ENCODE assay signal across 29 mouse cellular contexts in the genomic region with DNA sequence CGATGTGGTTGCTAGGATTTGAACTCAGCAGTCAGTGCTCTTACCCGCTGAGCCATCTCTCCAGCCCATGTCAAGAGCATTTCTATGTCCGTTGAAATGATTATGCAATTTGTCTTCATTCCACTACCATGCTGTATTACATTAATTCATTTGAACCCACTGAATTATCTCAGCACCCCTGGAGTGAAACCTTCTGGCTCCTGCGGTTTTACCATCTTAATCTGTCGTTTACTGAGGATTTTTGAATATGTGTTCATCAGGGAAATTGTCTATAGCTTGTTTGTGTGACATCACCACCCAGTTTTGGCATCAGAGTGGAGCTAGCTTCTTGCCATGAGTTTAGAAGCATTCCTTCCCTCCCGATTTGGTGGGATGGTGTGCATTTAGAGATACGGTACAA. TPM values are rescaled to one million over a fixed set of nuclear protein-coding genes. Genes with fewer than 3 reads are reported as not detected.
DNase-seq lines count a peak whose midpoint lies in the region; ATAC-seq and TF ChIP-seq lines count a peak whose summit lies in the region.
"Had no signal": no experiment of that assay in that cellular context is flagged by ENCODE, and none has a peak within 500 bp of the region (broad histone marks: within the 10 kb centered on the region; RNA-seq: fewer than 3 reads in every experiment).

No protein-coding gene starts in this region.

- 44% methylated on average over 7 of the region's 7 CpGs for WGBS in hindbrain, postnatal 0 days
- 74% methylated on average over 7 of the region's 7 CpGs for WGBS in hindbrain, embryonic 11.5 days
- WGBS in midbrain, postnatal 0 days = 45% methylated on average over 7 of the region's 7 CpGs
- WGBS in midbrain, embryonic 11.5 days = 77% methylated on average over 7 of the region's 7 CpGs
- WGBS in forebrain, embryonic 14.5 days = 62% methylated on average over 7 of the region's 7 CpGs

- H3K9me3 ChIP-seq in hindbrain, postnatal 0 days (ENCODE audit: low read length) = no peaks in the 10 kb centered on the region
- no peaks in the 10 kb centered on the region for H3K9me3 ChIP-seq in hindbrain, embryonic 11.5 days (ENCODE audit: control insufficient read depth, low read length)
- no peaks in the 10 kb centered on the region for H3K9me3 ChIP-seq in midbrain, postnatal 0 days (ENCODE audit: low read length)
- H3K9me3 ChIP-seq in midbrain, embryonic 11.5 days (ENCODE audit: control insufficient read depth, low read length) = no peaks in the 10 kb centered on the region
- H3K9me3 ChIP-seq in forebrain, embryonic 14.5 days (replicated peaks; ENCODE audit: control insufficient read depth, low read length) = no peaks in the 10 kb centered on the region
- H3K9me3 ChIP-seq: embryonic facial prominence, embryonic 13.5 days; embryonic facial prominence, embryonic 15.5 days; forebrain, embryonic 10.5 days; forebrain, embryonic 12.5 days; forebrain, embryonic 15.5 days; G1E had no signal

- H3K4me3 ChIP-seq in hindbrain, postnatal 0 days (ENCODE audit: low read length) = no peak overlapping the region
- H3K4me3 ChIP-seq in hindbrain, embryonic 11.5 days (ENCODE audit: low read depth, low read length) = no peak overlapping the region
- H3K4me3 ChIP-seq in midbrain, postnatal 0 days (ENCODE audit: low read depth, low read length) = no peak overlapping the region
- no peak overlapping the region for H3K4me3 ChIP-seq in midbrain, embryonic 11.5 days (ENCODE audit: low read depth, low read length)
- H3K4me3 ChIP-seq in forebrain, embryonic 14.5 days (ENCODE audit: low read depth, low read length) = no peak overlapping the region
- H3K4me3 ChIP-seq: embryonic facial prominence, embryonic 13.5 days; embryonic facial prominence, embryonic 15.5 days; erythroblast, embryonic 14.5 days; forebrain, embryonic 10.5 days; forebrain, embryonic 12.5 days; forebrain, embryonic 15.5 days had no signal

- H3K27me3 ChIP-seq in hindbrain, postnatal 0 days (ENCODE audit: insufficient read depth, low read length) = no peaks in the 10 kb centered on the region
- H3K27me3 ChIP-seq in hindbrain, embryonic 11.5 days (ENCODE audit: control insufficient read depth, insufficient read depth, low read length) = no peaks in the 10 kb centered on the region
- no peaks in the 10 kb centered on the region for H3K27me3 ChIP-seq in midbrain, postnatal 0 days (ENCODE audit: insufficient read depth, low read length)
- no peaks in the 10 kb centered on the region for H3K27me3 ChIP-seq in midbrain, embryonic 11.5 days (ENCODE audit: control insufficient read depth, insufficient read depth, low read length)
- H3K27me3 ChIP-seq in forebrain, embryonic 14.5 days (replicated peaks; ENCODE audit: control insufficient read depth, insufficient read depth, low read length) = no peaks in the 10 kb centered on the region
- H3K27me3 ChIP-seq: CH12.LX; embryonic facial prominence, embryonic 13.5 days; embryonic facial prominence, embryonic 15.5 days; forebrain, embryonic 12.5 days; forebrain, embryonic 15.5 days had no signal

- H3K4me2 ChIP-seq in hindbrain, postnatal 0 days (ENCODE audit: low read depth, low read length) = no peak overlapping the region
- H3K4me2 ChIP-seq in hindbrain, embryonic 11.5 days (replicated peaks; ENCODE audit: low read depth, low read length) = no peak overlapping the region
- no peak overlapping the region for H3K4me2 ChIP-seq in midbrain, postnatal 0 days (ENCODE audit: low read depth, low read length, poor library complexity, severe bottlenecking)
- H3K4me2 ChIP-seq in midbrain, embryonic 11.5 days = no peak overlapping the region
- no peak overlapping the region for H3K4me2 ChIP-seq in forebrain, embryonic 14.5 days (ENCODE audit: low read length)
- H3K4me2 ChIP-seq: embryonic facial prominence, embryonic 13.5 days; embryonic facial prominence, embryonic 15.5 days; forebrain, embryonic 12.5 days; forebrain, embryonic 15.5 days had no signal

- H3K36me3 ChIP-seq in hindbrain, postnatal 0 days (ENCODE audit: insufficient read depth, low read length) = no peaks in the 10 kb centered on the region
- no peaks in the 10 kb centered on the region for H3K36me3 ChIP-seq in hindbrain, embryonic 11.5 days (ENCODE audit: control insufficient read depth, insufficient read depth, low read length)
- no peaks in the 10 kb centered on the region for H3K36me3 ChIP-seq in midbrain, postnatal 0 days (ENCODE audit: insufficient read depth, low read length)
- no peaks in the 10 kb centered on the region for H3K36me3 ChIP-seq in midbrain, embryonic 11.5 days (ENCODE audit: control insufficient read depth, insufficient read depth, low read length)
- no peaks in the 10 kb centered on the region for H3K36me3 ChIP-seq in forebrain, embryonic 14.5 days (ENCODE audit: control insufficient read depth, insufficient read depth, low read length)
- H3K36me3 ChIP-seq: embryonic facial prominence, embryonic 13.5 days; embryonic facial prominence, embryonic 15.5 days; forebrain, embryonic 10.5 days; forebrain, embryonic 12.5 days; forebrain, embryonic 15.5 days; G1E had no signal

- H3K27ac ChIP-seq in hindbrain, postnatal 0 days = no peak overlapping the region
- H3K27ac ChIP-seq in hindbrain, embryonic 11.5 days (ENCODE audit: low read depth, low read length) = no peak overlapping the region
- H3K27ac ChIP-seq in midbrain, postnatal 0 days (ENCODE audit: low read depth, low read length) = no peak overlapping the region
- no peak overlapping the region for H3K27ac ChIP-seq in midbrain, embryonic 11.5 days (ENCODE audit: low read depth, low read length)
- H3K27ac ChIP-seq in forebrain, embryonic 14.5 days (ENCODE audit: low read depth, low read length) = no peak overlapping the region
- H3K27ac ChIP-seq: embryonic facial prominence, embryonic 13.5 days; embryonic facial prominence, embryonic 15.5 days; forebrain, embryonic 10.5 days; forebrain, embryonic 12.5 days; forebrain, embryonic 15.5 days had no signal

- peak; percentile 42 for DNase-seq in cerebellum, postnatal 10 days
- DNase-seq in cerebellum, adult 18-20 months = no peak
- DNase-seq in hindbrain, postnatal 0 days (ENCODE audit: low spot score) = peak; percentile 50
- DNase-seq in hindbrain, embryonic 11.5 days (ENCODE audit: low spot score) = no peak
- peak; percentile 37 for DNase-seq in midbrain, postnatal 0 days (ENCODE audit: low spot score)
- DNase-seq in midbrain, embryonic 11.5 days (ENCODE audit: low spot score, missing footprints) = no peak
- no peak for DNase-seq in forebrain, embryonic 14.5 days (ENCODE audit: low spot score)
- DNase-seq: adrenal gland, adult 8-10 months; adrenal gland, postnatal 14 days; adrenal gland, postnatal 36 days; B cell, adult 2 months; cerebellum, adult 11 months; cerebellum, adult 2 months; cerebellum, adult 9-10 months; cerebellum, postnatal 36 days; embryo, embryonic 11 days; forebrain, postnatal 0 days had no signal

- no peak for TF ChIP-seq CTCF in hindbrain, postnatal 0 days (IDR thresholded peaks at IDR 0.05; ENCODE audit: low read depth)
- no peak for TF ChIP-seq CTCF in midbrain, postnatal 0 days (IDR thresholded peaks at IDR 0.05)

- 0 out of 2 replicates have a peak, but pooled peaks have one; percentile 47 for ATAC-seq in hindbrain, postnatal 0 days
- ATAC-seq in hindbrain, embryonic 11.5 days (ENCODE audit: low FRiP score) = no peak
- ATAC-seq in midbrain, postnatal 0 days (ENCODE audit: low FRiP score) = no peak
- ATAC-seq in midbrain, embryonic 11.5 days (ENCODE audit: low FRiP score) = no peak
- ATAC-seq in forebrain, embryonic 14.5 days = no peak
- ATAC-seq: activated CD4-positive, CD25-positive, alpha-beta regulatory T cell, adult 4 months; CD4-positive, CD25-positive, alpha-beta regulatory T cell, adult 4 months; forebrain, embryonic 15.5 days; forebrain, postnatal 0 days had no signal

- no peaks in the 10 kb centered on the region for H3K4me1 ChIP-seq in hindbrain, postnatal 0 days (ENCODE audit: insufficient read depth, low read length)
- no peaks in the 10 kb centered on the region for H3K4me1 ChIP-seq in hindbrain, embryonic 11.5 days (replicated peaks; ENCODE audit: control insufficient read depth, insufficient read depth, low read length)
- no peaks in the 10 kb centered on the region for H3K4me1 ChIP-seq in midbrain, postnatal 0 days (ENCODE audit: insufficient read depth, low read length)
- no peaks in the 10 kb centered on the region for H3K4me1 ChIP-seq in midbrain, embryonic 11.5 days (ENCODE audit: control insufficient read depth, insufficient read depth, low read length)
- H3K4me1 ChIP-seq in forebrain, embryonic 14.5 days (ENCODE audit: control insufficient read depth, insufficient read depth, low read length) = no peaks in the 10 kb centered on the region
- H3K4me1 ChIP-seq: forebrain, embryonic 12.5 days; forebrain, embryonic 15.5 days had no signal

- H3K9ac ChIP-seq in hindbrain, postnatal 0 days (replicated peaks; ENCODE audit: low read length) = no peak overlapping the region
- no peak overlapping the region for H3K9ac ChIP-seq in hindbrain, embryonic 11.5 days (ENCODE audit: low read depth, low read length)
- no peak overlapping the region for H3K9ac ChIP-seq in midbrain, postnatal 0 days (replicated peaks; ENCODE audit: low read length, poor library complexity, severe bottlenecking)
- H3K9ac ChIP-seq in midbrain, embryonic 11.5 days (ENCODE audit: low read length) = no peak overlapping the region
- H3K9ac ChIP-seq in forebrain, embryonic 14.5 days (ENCODE audit: low read length) = no peak overlapping the region
- H3K9ac ChIP-seq: embryonic facial prominence, embryonic 13.5 days; embryonic facial prominence, embryonic 15.5 days; forebrain, embryonic 12.5 days; forebrain, embryonic 15.5 days; forebrain, postnatal 0 days had no signal

RNA-seq across cellular contexts. Expression of a gene that starts 2.0 kb away (rescaled TPM):
- total RNA-seq in hindbrain, postnatal 0 days (2014; rRNA removed) = not detected in 2 replicates
- not detected in 2 replicates for polyA plus RNA-seq in hindbrain, postnatal 0 days (2015; fragmentation: Nextera tagmentation; extraction: Ambion mirVana)
- polyA plus RNA-seq in hindbrain, embryonic 11.5 days (2014; fragmentation: Nextera tagmentation; extraction: Ambion mirVana) = not detected in 2 replicates
- not detected in 2 replicates for total RNA-seq in midbrain, postnatal 0 days (2014; rRNA removed)
- polyA plus RNA-seq in midbrain, postnatal 0 days (2015; fragmentation: Nextera tagmentation; extraction: Ambion mirVana) = not detected in 2 replicates
- not detected in 2 replicates for polyA plus RNA-seq in midbrain, embryonic 11.5 days (2014; fragmentation: Nextera tagmentation; extraction: Ambion mirVana)
- not detected in 2 replicates for polyA plus RNA-seq in forebrain, embryonic 14.5 days (2014; fragmentation: Nextera tagmentation; extraction: Ambion mirVana)
- total RNA-seq: adrenal gland, postnatal 14 days; CH12.LX; common myeloid progenitor, adult 5-6 weeks; forebrain, postnatal 0 days had no signal
- polyA plus RNA-seq: activated CD4-positive, CD25-positive, alpha-beta regulatory T cell, adult 4 months; CD4-positive, CD25-positive, alpha-beta regulatory T cell, adult 4 months; cerebellum, adult 2 months; embryonic facial prominence, embryonic 11.5 days; embryonic facial prominence, embryonic 13.5 days; embryonic facial prominence, embryonic 15.5 days; erythroblast, embryonic 14.5 days; forebrain, embryonic 12.5 days; forebrain, embryonic 15.5 days; G1E had no signal

RNA-seq across cellular contexts. Expression of a gene that starts 38.2 kb away (rescaled TPM):
- 0.83 and 0.89 TPM in 2 replicates for total RNA-seq in hindbrain, postnatal 0 days (2014; rRNA removed)
- 1.5 and 3.4 TPM in 2 replicates for polyA plus RNA-seq in hindbrain, postnatal 0 days (2015; fragmentation: Nextera tagmentation; extraction: Ambion mirVana)
- polyA plus RNA-seq in hindbrain, embryonic 11.5 days (2014; fragmentation: Nextera tagmentation; extraction: Ambion mirVana) = 5.6 and 6.9 TPM in 2 replicates
- total RNA-seq in midbrain, postnatal 0 days (2014; rRNA removed) = 0.99 and 2.6 TPM in 2 replicates
- 1.0 and 1.1 TPM in 2 replicates for polyA plus RNA-seq in midbrain, postnatal 0 days (2015; fragmentation: Nextera tagmentation; extraction: Ambion mirVana)
- polyA plus RNA-seq in midbrain, embryonic 11.5 days (2014; fragmentation: Nextera tagmentation; extraction: Ambion mirVana) = 2.9 and 5.0 TPM in 2 replicates
- polyA plus RNA-seq in forebrain, embryonic 14.5 days (2014; fragmentation: Nextera tagmentation; extraction: Ambion mirVana) = 0.76 and 1.2 TPM in 2 replicates
- polyA plus RNA-seq: G1E had no signal

Comparison
In these comparisons a context has a peak if more than half of its experiments do, and no peak if none do; other contexts are left out.
1. DNase-seq: peak in cerebellum, postnatal 10 days (2 of 2), hindbrain, postnatal 0 days (single experiment) and midbrain, postnatal 0 days (single experiment); none in cerebellum, adult 18-20 months (0 of 2), hindbrain, embryonic 11.5 days (single experiment), midbrain, embryonic 11.5 days (single experiment) and forebrain, embryonic 14.5 days (single experiment).